Mouse (Mus musculus) testis, adult 2 months (tissue): Measurements from ENCODE around the gene Gm10842.
"Not testable (repeated sequence)": the region's sequence is repeated elsewhere in the genome, so short reads cannot be mapped to it uniquely, and the experiment has no call there.

Experiments used
- CTCF ChIP-seq: fragments of 200-500 bp; IDR thresholded peaks from 2 replicates; pipeline ENCODE4 v1.5.1; 2012; ENCODE audit warnings: low read depth, mild to moderate bottlenecking, inconsistent platforms, low read length, moderate library complexity; ENCODE audit not compliant: control insufficient read depth, insufficient read depth, insufficient replicate concordance
- POLR2A ChIP-seq: fragments of 200-500 bp; IDR thresholded peaks from 2 replicates; pipeline ENCODE4 v1.6.1; 2012; ENCODE audit warnings: low read depth, mild to moderate bottlenecking, inconsistent platforms, low read length, moderate library complexity; ENCODE audit not compliant: control insufficient read depth

GRCm38 (mm10) chr11:105137255-105137654 is 9.4 kb upstream of the Gm10842 start:
- TF ChIP-seq POLR2A, CTCF: not testable (repeated sequence)
